Mouse (Mus musculus) cerebellum, postnatal 10 days (tissue): Measurements from ENCODE around the gene Gm9803.
"Not testable (repeated sequence)": the region's sequence is repeated elsewhere in the genome, so short reads cannot be mapped to it uniquely, and the experiment has no call there.

Experiments
- DNase-seq, 2 experiments: peaks; one replicate each; pipeline ENCODE4 v3.0.0; 2021; ENCODE audit warnings: mixed read lengths in 2 of 2

The Gm9803 gene

DNA sequence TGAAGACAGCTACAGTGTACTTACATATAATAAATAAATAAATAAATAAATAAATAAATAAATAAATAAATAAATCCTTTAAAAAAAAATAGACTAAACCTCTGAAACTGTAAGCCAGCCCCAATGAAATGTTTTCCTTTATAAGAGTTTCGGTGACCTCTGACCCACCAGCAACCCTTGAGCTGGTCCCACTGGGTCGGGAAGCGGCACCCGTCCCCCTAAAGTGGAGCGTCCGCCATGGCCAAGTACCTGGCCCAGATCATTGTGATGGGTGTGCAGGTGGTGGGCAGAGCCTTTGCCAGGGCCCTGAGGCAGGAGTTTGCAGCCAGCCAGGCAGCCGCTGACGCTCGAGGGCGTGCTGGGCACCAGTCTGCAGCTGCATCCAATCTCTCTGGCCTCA, at the start of gene Gm9803:
TSS of gene Gm9803 (plus strand) at position 154 of the 400 bp plus-strand sequence.
- DNase-seq: not testable (repeated sequence)

DNA sequence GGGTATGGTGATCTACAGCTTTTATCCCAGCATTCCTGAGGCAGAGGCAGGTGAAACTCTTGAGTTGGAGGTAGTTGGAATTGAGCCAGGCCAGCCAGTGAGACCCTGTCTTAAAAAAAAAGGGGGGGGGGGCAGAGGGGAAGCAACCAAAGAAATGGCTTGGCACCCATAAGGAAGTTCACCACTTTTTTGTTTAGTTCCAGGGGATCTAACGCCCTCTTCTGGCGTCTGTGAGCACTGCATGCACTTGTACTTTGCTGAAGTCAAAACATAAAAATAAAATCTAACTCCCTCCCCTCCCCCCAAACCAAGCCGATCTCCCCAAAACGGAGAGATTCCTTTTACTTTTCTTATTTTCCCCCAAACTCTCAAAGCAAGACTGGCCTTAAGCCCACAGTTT, 48.5 kb upstream of the Gm9803 start:
- DNase-seq: peak; percentile 26 to 49

DNA sequence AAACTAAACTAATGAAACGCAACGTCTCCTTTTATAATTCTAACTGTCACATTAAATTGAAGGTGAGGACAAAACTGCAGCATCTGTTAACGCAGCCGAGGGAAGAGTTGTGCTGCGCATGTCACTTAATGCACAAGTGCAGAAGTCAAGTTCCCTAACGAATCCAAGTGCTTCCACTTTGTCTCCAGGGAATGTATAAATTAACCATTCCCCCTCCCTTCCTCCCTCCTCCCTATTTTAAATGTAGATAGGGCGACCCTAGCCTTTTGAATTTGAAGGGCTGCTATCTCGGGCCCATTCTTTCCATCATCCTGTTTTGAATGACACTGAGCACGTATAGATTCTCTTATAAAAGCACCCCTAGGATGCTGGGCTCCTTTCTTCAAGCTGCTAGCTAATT, 46.4 kb upstream of the Gm9803 start:
- DNase-seq: no peak

DNA sequence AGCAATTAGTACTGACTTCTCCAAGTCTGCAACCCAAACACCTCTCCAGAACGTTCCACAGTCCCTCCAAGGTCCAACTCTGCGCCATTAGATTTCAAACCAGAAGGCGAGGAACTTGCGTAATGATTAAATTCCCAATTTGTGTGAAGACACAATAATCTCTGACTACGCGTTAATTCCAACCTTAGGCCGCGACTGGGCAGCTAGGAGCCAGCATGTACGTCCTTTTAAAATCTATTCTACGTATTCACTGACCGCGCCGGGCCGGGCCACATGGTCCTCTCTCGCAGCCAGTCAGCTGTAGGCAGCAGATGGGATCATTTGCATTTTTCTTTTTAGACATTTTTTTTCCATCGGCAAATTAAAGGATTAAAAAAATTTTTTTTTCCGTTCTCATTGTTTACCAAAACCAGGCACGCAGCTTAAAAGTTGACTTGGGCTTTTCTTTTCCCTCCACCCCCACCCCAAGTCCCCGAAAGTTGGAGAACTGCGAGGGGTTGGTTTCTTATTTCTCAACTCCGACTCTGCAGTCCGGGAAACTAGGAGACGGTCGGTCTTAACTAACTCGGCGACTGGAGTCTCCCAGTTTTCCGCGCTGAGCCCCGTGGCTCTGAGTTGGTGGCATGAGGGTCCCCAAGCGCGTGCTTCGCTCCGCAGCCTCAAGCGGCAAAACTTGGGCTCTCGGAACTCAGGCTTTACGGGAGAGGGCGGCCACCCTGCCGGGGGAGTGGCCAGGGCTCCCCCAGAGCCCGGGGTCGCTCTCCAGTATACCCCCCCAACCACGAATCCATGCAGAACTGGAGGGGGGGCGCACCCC, 45.8 kb upstream of the Gm9803 start:
- peak; percentile 68 to 72 for DNase-seq

DNA sequence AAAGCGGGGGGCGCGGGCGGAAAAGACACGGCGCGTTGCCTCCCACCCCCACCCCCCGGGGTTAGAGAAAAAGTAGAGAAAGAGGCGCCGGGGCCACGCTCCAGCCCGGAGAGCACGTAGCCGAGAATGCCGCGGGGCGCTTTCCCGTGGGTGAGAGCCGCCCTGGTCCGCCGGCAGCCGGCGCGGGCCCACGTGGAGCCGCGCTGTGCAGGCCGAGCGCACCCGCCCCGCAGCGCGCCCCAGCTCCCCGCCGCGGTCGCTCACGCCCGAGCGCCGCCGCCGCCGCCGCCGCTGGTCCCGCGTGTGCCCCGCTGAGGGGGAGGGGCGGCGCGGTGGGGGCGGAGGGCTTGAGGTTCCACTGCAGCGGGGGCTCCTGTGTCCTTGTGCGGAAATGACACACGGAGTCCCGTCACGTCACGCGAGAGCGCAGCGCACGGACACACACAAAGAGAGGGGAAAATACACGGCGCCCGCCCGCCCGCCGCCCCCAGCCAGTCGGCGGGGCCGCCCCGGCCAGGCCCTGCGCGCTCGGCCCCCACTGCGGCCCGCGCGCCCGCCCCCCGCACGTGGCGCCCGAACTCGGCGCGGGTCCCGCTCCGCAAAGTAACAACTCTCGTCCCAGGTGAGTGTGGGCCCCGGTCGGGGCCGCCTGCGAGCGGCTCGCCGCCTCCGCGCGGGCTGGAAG, 45.0 kb upstream of the Gm9803 start, which contains the start of gene Bend3:
TSS of gene Bend3 (plus strand) at position 81 of the 685 bp plus-strand sequence.
- peak; percentile 82 to 85 for DNase-seq

DNA sequence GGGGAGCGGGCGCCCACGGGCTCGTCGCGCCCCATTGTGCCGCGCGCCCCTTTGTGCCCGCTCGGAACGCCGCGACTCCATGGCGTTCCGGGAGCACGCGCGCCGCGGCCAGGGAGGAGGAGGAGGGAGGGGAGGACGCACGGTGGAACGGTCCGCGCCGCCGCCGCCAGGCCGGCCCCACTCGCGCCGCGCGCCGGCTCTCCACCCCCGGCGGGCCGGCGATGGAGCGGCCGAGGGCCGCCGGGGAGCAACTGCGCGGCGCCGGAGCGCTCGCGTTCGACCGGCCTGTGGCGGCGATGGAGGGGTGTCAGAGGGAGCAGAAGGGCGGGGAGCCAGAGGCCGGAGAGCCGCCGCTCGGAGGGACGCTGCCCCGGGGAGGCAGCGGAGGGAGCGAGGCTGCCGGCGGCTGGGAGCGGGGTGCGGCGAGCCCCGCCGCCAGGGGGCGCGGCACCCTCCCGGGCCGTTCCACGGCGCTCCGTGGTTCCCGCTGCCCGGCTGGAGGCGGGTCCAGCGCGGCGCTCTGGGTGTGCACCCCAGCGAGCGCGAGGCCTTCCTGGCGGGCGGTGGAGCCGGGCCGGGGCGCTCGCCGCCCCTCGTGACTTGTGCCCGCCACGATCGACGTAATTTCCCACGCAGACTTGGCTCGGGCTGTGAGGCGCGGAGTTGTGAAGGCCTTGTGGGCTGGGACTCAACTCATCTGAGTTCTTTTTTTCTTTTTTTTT, 44.3 kb upstream of the Gm9803 start:
- peak; percentile 82 to 86 for DNase-seq

DNA sequence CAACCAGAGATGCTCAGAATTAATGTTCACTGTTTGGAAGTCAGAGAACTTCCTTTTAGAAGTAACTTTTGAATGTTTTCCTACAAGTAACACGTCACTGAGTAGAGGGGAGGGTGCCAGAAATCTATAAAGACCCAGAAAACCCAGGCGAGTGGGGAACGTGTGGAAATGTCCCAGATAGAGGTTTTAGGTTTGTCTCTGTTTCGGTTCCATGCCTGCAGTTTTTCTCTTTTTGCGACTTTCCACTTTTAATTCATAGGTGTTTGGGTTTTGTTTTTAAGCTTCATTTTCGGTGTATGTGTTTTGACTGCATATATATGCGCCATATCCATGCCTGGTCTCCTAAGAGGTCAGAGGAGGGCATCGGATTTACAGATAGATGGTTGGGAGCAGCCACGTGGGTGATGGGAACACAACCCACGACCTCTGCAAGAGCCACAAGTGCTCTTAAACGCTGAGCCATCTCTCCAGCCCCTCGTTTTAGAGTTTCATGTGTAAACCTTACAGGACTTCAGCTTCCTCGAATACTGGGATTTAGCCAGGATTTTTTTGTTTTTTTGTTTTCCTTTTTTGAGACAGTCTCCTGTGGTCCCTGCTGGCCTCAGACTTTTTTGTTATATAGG, 43.5 kb upstream of the Gm9803 start:
- no peak for DNase-seq

DNA sequence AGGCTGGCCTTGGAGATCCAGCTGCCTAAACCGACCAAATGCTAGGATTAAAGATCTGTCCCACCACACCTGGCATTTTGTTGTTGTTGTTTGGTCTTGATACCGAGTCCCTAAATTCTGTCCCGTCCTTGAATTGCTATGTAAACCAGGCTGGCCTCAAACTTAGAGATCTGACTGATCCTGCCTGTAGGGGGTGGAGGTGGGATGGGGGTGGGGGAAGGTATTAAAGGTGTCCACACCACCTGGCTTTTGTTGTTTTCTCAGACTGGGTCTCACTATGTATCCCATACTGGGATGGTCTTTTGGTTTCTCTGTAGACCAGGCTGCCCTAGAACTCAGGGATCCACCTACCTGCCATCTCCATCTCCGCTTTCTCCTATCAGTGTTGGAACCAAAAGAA, 42.7 kb upstream of the Gm9803 start:
- DNase-seq: no peak

DNA sequence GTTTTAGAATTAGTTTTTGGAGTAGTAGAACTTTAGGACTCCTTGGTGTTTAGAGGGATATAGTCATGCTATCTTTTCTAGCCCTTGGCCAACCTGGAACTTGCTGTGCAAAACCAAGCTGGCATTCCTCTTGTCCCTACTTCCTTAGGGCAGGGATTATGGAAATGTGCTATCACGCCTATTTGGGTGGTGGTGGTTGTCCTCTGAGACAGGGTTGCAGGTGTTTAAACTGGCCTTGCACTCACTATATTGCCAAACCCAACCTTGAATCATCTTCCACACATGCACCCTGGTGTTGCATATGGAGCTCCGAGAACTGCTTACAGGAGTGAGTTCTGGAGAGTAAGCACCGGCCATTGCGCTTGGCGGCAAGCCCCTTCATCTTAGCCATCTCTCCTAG, 41.9 kb upstream of the Gm9803 start:
- DNase-seq: no peak

DNA sequence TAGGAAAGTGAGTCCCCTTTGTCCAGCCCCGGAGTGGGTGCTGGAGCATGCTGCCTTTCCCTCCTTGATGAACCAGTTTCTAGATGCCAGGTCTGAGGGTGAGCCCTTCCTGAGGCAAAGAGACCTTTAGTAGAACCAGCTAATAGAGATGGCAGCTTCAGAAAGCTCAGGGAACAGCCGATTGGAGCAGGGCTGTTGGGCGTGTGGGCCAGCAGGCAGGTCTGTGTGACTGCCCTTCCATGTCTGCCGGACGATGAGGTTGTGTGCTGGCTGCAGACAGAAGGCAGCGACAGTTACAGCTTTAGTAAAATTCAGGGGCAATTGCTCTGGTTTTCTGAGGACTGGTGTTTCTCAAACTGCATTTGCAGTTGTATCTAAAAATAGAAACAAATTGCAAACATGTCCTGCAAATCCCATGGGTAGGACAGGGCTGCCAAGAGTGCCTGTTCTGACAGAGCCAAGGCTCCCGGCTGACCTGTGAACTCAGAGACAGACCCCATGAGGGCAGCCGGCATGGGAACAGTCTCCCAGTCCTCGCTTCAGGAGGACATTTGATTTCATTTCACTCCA, 40.4 kb upstream of the Gm9803 start:
- peak in 1 of 2 experiments; percentile 57 for DNase-seq

DNA sequence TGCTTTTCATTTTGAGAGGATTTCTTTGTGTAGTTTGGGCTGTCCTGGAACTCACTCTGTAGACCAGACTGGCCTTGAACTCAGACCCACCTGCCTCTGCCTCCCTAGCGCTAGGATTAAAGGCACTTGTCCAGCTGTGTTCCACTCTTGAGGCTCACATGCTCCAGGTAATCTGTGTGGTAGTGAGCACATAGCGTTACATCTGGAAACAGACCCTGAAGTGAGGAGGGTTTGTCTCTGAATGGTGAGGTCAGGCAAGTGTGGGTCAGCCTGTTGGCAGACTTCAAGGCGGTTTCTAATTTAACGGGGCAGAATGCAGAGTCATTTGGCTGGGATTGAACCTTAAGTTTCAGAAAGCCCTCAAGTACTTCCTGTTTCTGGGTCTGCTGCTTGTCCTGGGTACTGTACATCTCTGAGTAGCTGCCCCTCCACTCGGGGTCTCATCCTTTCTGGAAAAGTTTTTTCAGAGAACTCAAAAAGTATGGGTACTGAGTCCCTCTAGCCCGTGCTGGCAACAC, 38.1 kb upstream of the Gm9803 start:
- DNase-seq: no peak

DNA sequence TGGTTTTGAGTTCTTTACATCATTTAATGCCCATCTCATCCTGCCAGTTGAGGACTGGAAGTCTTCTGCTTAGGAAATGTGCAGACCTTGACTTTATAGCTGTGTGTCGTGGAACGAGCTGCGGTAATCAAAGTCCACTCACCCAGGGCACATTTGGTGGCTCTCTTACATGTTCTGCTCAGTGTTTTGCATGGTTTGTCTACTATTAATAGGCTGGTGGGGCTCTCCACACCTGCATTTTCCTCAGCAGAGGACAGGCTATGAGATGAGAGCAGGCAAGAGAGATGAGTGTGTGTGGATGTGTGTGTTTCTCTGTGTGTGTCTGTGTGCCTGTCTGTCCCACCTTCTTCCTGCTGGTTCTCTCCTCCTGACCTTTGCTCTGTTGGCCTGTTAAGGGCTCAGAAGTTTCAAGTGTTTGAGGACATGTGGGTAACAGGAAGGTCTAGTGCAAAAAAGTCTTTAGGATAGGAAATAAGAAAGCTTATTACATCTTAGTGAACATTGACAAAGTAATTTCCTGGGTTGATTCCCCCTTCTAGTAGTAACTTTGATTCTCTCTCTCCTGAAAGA, 36.4 kb upstream of the Gm9803 start:
- DNase-seq: no peak

DNA sequence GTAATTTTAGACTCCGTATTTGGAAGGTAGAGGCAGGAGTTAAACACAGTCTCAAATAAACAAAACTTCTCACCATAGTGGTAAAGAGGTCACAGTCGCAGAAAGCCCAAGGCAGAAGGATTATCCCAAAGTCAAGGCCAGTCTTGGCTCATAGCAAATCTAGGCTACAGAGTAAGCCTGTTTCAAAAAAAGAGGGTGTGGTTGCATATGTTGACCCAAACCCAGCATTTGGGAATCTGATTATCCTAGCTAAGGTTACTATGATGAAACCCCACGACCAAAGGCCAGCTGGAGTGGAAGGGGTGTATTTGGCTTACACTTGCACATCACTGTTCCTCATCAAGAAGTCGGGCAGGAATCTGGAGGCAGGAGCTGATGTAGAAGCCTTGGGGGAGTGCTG, 35.6 kb upstream of the Gm9803 start:
- no peak for DNase-seq

DNA sequence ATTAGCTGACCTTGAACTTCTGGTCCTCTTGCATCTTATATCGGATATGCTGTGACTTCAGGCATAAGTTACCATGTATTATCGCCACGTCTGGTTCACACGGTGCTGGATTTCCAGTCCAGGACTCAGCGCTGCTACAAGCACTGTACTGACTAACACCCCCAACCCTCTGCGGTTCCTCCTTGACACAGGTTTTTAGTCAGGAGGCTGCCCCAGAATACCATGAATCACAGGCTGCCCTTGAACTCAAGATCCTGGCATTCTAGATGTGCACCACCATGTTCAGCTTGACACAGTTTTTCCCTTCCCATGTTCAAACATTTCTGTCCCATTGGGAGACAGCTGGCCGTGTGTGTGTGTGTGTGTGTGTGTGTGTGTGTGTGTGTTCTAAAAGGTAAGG, 34.7 kb upstream of the Gm9803 start:
- no peak for DNase-seq

DNA sequence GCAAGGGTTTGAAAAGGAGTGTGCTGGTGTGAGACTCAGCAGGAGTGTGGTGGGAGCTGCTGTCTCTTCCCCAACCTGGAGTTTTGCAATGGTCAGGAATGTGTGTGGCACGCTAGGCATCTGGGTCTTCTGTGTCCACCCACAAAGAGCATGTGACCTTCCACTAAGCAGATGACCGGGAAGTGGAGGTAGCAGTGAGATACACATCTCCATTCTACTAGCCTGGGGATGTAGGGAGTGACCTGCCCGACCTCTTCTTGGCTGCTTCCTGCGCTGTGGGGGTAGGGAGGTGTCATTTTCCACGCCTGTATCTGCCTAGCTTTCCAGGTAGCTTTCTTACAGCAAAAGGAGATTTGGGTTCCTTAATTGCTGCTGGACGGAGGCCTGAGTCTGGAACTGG, 34.3 kb upstream of the Gm9803 start:
- no peak for DNase-seq

DNA sequence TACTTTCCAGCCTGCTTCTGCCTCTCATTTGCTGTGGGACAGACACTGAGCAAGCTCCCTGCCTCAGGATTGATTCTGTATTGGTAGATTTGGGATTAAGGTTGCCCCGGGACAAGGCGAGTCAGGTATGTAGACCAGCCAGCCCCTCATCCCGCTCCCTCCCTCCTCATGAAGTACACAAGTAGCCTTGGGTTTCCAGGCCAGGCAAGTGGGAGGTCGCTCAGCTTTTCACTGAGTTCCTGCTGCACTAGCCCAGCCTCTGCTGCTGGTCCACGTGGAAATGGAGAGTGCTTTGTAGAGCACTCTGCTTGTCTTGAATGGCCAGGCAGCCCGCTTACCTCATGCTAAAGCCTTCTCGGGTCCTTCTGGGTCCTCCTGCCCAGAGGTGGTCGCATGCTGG, 33.9 kb upstream of the Gm9803 start:
- DNase-seq: no peak

DNA sequence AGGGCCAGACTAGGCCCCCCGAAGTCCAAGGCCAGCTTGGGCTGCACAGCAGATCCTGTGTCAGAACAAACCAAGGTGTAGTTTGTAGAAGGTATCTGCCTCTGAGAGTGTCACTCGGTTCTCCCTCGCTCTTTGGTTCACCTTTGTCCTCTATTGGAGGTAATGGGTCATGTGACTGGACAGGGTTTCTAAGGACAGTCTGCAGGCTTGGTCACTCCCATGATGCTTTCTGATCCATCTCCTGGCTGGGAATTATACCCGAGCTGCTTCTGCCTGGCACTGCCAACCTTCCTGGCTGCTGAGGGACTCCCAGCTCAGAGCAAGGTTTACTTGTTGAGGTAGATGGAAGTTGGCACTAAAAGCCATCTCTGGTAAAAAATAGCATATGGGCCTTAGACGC, 33.0 kb upstream of the Gm9803 start:
- DNase-seq: peak; percentile 61 to 63

DNA sequence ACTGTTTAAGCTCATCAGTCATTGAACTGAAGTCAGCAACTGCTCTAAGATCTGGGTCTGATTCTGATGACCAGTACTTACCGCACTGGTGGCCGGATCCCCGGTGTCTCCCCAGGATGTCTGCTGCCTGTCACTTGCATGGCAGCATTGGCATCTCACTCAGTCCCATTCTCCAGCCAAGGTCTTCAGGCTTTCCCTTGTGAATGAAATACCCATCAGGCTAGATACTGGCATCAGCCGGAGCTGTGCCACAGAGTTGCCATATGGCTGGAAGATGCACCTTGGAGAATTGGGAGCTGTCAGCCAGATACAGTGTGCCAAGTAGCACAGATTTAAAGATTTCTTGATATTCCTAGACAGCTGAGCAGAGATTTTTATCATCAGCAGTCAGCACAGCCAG, 21.3 kb upstream of the Gm9803 start:
- peak; percentile 70 to 77 for DNase-seq

DNA sequence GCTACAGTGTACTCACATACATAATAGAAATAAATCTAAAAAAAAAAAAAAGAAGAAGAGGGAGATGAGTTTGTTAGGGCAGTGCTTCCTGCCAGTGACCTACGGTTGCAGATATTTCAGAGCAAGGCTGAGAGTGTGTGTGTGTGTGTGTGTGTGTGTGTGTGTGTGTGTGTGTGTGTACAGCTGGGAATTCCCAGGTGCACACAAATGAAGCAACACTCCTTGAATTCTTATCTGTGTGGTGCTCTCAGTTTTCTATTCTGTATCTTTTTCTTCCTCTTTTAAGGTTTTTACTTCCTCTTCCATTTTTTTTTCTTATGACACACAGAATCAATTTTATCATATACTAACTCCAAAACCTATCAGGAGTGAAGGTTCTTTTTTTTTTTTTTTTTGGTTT, 19.6 kb upstream of the Gm9803 start:
- no peak for DNase-seq

DNA sequence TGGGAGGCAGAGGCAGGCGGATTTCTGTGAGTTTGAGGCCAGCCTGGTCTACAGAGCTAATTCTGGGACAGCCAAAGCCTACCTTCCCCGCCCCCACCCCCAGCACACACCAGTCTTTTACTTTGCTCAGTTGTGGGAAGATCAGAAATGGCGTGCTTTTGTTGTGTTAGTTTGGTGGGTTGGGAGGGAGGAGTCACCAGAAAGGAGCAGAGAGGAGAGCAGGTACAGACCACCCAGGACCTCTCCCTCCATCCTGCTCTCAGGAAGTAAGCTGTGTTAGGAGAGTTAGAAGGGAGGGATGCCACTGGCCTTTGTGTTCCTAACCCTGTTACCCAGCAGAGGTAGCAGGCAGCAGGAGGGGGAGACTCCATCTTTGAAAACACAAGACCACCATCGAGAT, 16.8 kb upstream of the Gm9803 start:
- DNase-seq: no peak

DNA sequence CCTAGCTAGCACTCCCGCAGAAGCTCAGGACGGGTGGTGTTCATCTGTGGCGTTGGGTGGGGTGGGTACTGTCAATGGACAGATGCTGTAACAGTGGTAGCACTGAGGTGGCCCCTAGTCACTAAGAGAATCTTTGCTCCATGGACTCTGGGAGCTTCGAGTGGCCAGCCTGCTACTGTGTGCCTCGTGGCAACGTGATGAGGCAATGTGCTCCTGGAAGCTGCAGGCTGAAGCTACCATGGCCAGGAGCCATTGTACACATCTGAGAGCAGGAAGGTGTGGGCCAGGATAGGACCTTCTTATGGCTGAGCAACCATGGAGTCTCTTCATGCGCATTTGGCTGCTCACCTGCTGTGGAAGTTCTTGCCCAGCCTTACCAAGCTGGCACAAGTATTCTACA, 14.7 kb upstream of the Gm9803 start:
- DNase-seq: no peak

DNA sequence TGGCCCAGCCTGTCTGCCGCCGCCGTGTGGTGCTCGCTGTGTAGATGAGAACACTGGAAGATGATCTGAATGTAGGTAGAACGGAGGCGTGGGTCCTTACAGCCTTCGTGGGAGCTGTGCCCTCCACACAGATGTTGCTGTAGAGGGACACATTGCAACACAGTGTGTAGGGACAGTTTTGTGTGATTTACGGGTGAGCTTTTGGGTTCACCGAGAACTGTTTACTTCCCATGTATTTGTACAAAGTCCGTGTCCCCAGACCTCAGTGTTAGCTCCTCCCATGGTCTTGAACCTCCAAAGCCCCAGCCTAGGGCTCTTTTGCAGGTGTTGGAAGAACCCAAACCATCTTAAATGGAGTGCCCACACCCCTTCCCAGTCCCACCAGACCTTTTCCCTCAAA, 10.9 kb upstream of the Gm9803 start:
- no peak for DNase-seq
